In the genomic region with DNA sequence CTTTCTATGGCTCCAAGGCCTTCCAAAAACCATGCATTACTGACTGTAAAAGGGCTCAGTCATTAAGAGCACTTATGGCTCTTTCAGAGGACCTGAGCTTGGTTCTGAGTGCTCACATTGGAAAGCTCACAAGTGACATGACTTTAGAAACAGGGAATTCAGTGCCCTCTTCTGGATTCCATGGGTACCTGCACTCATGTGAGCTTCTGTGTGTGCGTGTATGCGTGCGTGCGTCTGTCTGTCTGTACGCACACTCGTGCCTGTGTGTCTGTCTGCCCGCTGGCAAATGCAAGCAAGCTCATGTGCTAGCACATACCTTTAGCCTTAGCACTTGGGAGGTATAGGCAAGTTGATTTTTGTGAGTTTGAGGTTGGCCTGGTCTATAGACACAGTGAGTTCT, we compare ENCODE assay signal across 19 mouse cellular contexts. TPM values are rescaled to one million over a fixed set of nuclear protein-coding genes. Genes with fewer than 3 reads are reported as not detected.
DNase-seq lines count a peak whose midpoint lies in the region; ATAC-seq and TF ChIP-seq lines count a peak whose summit lies in the region.
"Had no signal": no experiment of that assay in that cellular context is flagged by ENCODE, and none has a peak within 500 bp of the region (broad histone marks: within the 10 kb centered on the region; RNA-seq: fewer than 3 reads in every experiment).

No protein-coding gene starts in this region.

- H3K9me3 ChIP-seq in kidney, postnatal 0 days (replicated peaks; ENCODE audit: low read length) = no peaks in the 10 kb centered on the region
- H3K9me3 ChIP-seq: G1E; limb, embryonic 12.5 days; neural tube, embryonic 15.5 days had no signal

- no peaks in the 10 kb centered on the region for H3K27me3 ChIP-seq in kidney, postnatal 0 days (ENCODE audit: insufficient read depth, low read length)
- H3K27me3 ChIP-seq: limb, embryonic 12.5 days; neural tube, embryonic 15.5 days had no signal

- H3K36me3 ChIP-seq in kidney, postnatal 0 days (ENCODE audit: insufficient read depth, low read length) = no peaks in the 10 kb centered on the region
- H3K36me3 ChIP-seq: neural tube, embryonic 15.5 days had no signal

- no peak overlapping the region for H3K4me3 ChIP-seq in kidney, postnatal 0 days (replicated peaks; ENCODE audit: low read depth, low read length)
- H3K4me3 ChIP-seq: erythroblast, embryonic 14.5 days; hindbrain, embryonic 10.5 days; limb, embryonic 12.5 days; neural tube, embryonic 15.5 days had no signal

- no peak overlapping the region for H3K4me2 ChIP-seq in kidney, postnatal 0 days (ENCODE audit: low read length)
- H3K4me2 ChIP-seq: limb, embryonic 12.5 days; neural tube, embryonic 15.5 days had no signal

- ATAC-seq in kidney, postnatal 0 days (replicated peaks; ENCODE audit: low FRiP score, low read depth) = no peak
- peak; percentile 30; the same call in 1 of the 2 replicates for ATAC-seq in granulocyte monocyte progenitor cell, adult 5-6 weeks (replicated peaks; ENCODE audit: poor library complexity, severe bottlenecking)
- no peak for ATAC-seq in monocyte, adult 5-6 weeks (replicated peaks; ENCODE audit: insufficient number of reproducible peaks, low FRiP score, low TSS enrichment, poor library complexity, severe bottlenecking)
- ATAC-seq: intestine, embryonic 16.5 days had no signal

- DNase-seq in kidney, postnatal 0 days (ENCODE audit: low spot score) = no peak
- DNase-seq in kidney, adult 8-10 months = no peak
- peak; percentile 15 for DNase-seq in retina, postnatal 1 day
- DNase-seq in retina, embryonic 14.5 days (ENCODE audit: low spot score) = no peak
- DNase-seq in testis, postnatal 10 days (ENCODE audit: low spot score) = no peak
- DNase-seq in adrenal gland, adult 2 months = no peak
- DNase-seq: cerebellum, adult 11-12 months; gastrocnemius, postnatal 14 days; kidney, postnatal 4 days; lung, postnatal 14 days; thymus, adult 2 months had no signal

- peak; percentile 28; the same call in 1 of the 2 replicates for TF ChIP-seq CTCF in kidney, postnatal 0 days (IDR thresholded peaks at IDR 0.05; ENCODE audit: low read depth)

- H3K4me1 ChIP-seq in kidney, postnatal 0 days (replicated peaks; ENCODE audit: insufficient read depth, low read length) = no peaks in the 10 kb centered on the region
- H3K4me1 ChIP-seq: limb, embryonic 12.5 days had no signal

- no peak overlapping the region for H3K27ac ChIP-seq in kidney, postnatal 0 days
- H3K27ac ChIP-seq: hindbrain, embryonic 10.5 days; limb, embryonic 12.5 days; neural tube, embryonic 15.5 days had no signal

- H3K9ac ChIP-seq in kidney, postnatal 0 days (ENCODE audit: low read depth, low read length) = no peak overlapping the region
- H3K9ac ChIP-seq: limb, embryonic 12.5 days; neural tube, embryonic 15.5 days had no signal

- WGBS in kidney, postnatal 0 days = 97% methylated on average over 7 of the region's 7 CpGs

RNA-seq across cellular contexts. Expression of gene Rere, which starts 14.5 kb away (rescaled TPM):
- polyA plus RNA-seq in kidney, postnatal 0 days (2015; fragmentation: Nextera tagmentation; extraction: Ambion mirVana) = 29.1 and 29.8 TPM in 2 replicates
- total RNA-seq in granulocyte monocyte progenitor cell, adult 5-6 weeks (2014; fragmentation: Nextera tagmentation) = 78.8 and 90.6 TPM in 2 replicates
- total RNA-seq in granulocyte monocyte progenitor cell, adult 5-6 weeks (2017) = 11.8 and 22.7 TPM in 2 replicates
- total RNA-seq in monocyte, adult 5-6 weeks (2017) = 11.1 to 34.3 TPM (median 14.5 TPM) in 3 replicates
- 100 to 1,000 TPM; 104 to 105 TPM for total RNA-seq in adrenal gland, adult 2 months (2021)
- polyA plus RNA-seq in adrenal gland, adult 2 months (2012; rRNA removed) = 81.0 and 112 TPM in 2 replicates

RNA-seq across cellular contexts. Expression of gene Eno1, which starts 59.4 kb away (rescaled TPM):
- 1,062 and 1,157 TPM in 2 replicates for polyA plus RNA-seq in kidney, postnatal 0 days (2015; fragmentation: Nextera tagmentation; extraction: Ambion mirVana)
- total RNA-seq in granulocyte monocyte progenitor cell, adult 5-6 weeks (2014; fragmentation: Nextera tagmentation) = 409 and 424 TPM in 2 replicates
- total RNA-seq in granulocyte monocyte progenitor cell, adult 5-6 weeks (2017) = 380 and 423 TPM in 2 replicates
- 240 to 351 TPM (median 288 TPM) in 3 replicates for total RNA-seq in monocyte, adult 5-6 weeks (2017)
- total RNA-seq in adrenal gland, adult 2 months (2021) = 100 to 1,000 TPM; 381 to 501 TPM
- polyA plus RNA-seq in adrenal gland, adult 2 months (2012; rRNA removed) = 425 and 428 TPM in 2 replicates
